Mouse (Mus musculus): Measurements from ENCODE around the gene Ttc32. TPM values are rescaled to one million over a fixed set of nuclear protein-coding genes. Genes with fewer than 3 reads are reported as not detected.

Ttc32 gene
- polyA plus RNA-seq, 1 experiment: 21.3 TPM

DNA sequence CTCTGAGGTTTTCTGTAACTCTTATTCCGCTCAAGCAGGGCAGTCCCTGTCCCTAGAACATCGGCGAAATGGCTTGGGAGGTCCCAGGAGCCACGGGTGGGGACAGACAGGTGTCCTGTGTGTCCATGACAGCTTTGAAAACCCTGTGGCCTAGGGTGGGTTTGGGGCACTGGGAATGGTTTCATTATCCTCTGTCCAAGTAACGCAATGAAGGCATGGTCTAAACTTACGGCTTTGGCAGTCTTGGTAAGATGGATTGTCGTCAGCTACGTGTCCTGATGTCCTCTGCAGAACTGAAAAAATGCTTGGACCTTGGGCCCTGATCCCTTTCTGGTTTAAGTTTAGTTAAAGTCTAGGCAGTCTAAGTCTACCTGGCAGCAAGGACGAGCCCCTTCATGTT lies 30.2 kb downstream of the Ttc32 start:
- Histone ChIP-seq H3K4me3 (ENCODE audit: insufficient read depth, low read depth, low read length) (no peak overlapping the region), H3K27ac (replicated peaks; ENCODE audit: low read depth, low read length) (no peak overlapping the region)

DNA sequence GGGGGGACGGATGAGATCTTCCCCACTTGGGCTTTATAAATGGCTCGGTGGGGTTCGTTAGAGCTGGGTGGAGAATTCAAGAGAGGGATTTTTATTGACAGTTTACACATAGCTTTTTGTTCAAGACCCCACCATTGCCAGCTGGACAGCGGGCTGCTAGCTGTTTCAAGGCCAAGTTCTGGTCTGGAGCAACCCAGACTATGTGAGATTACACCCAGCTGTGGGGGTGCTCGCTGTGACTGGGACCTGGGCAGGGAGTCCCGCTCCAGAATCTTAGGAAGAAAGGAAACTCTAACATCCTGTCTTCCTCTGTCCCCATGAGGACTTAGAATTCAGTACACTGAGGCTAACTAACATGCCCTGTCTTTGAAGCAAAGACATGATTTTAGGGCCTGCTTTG lies 33.8 kb downstream of the Ttc32 start:
- Histone ChIP-seq H3K4me3 (ENCODE audit: insufficient read depth, low read depth, low read length) (no peak overlapping the region), H3K4me1 (ENCODE audit: control insufficient read depth, insufficient read depth, insufficient read length, low read length) (no peaks in the 10 kb centered on the region), H3K27ac (replicated peaks; ENCODE audit: low read depth, low read length) (no peak overlapping the region)

More for the DNA sequence above, 30.2 kb downstream of the Ttc32 start:
- no peaks in the 10 kb centered on the region for H3K4me1 ChIP-seq (ENCODE audit: control insufficient read depth, insufficient read depth, insufficient read length, low read length)

DNA sequence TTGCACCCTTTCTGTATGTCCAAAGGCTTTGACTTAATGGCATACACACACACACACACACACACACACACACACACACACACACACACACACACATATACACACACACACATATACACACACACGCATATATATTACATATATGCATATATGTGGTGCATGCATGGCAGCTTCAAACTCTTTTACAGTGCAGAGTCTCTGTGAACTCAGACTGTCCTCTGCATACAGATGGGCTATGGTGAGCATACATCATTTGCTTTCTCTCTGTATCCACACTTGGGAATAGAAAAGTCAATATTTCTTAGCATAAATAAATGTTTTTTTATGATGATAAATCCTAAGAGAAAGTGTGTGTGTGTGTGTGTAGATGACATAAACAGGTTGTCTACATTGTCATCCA lies 41.3 kb downstream of the Ttc32 start:
- no peak overlapping the region for H3K4me3 ChIP-seq (ENCODE audit: insufficient read depth, low read depth, low read length)
- H3K4me1 ChIP-seq (ENCODE audit: control insufficient read depth, insufficient read depth, insufficient read length, low read length): no peaks in the 10 kb centered on the region
- no peak overlapping the region for H3K27ac ChIP-seq (replicated peaks; ENCODE audit: low read depth, low read length)

DNA sequence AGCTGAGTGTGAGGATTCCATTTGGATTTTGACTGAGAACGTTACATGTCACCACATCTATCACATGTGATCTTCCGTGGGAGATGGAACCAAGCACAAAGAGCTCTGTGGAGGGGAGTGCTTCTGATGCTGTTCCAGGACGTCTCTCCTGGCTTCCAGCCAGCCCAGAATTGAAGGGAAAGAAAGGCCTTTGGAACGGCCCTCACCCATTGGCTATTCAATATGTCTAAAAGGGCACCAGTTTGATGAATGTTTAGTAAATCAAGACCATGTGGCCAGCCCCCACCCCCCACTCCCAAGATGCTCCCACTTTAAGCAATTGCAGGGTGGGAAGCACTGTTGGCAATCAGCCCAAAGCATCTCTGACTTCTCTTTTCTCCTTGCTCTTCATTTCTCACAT lies 41.7 kb downstream of the Ttc32 start:
- Histone ChIP-seq H3K4me3 (ENCODE audit: insufficient read depth, low read depth, low read length) (no peak overlapping the region), H3K4me1 (ENCODE audit: control insufficient read depth, insufficient read depth, insufficient read length, low read length) (no peaks in the 10 kb centered on the region), H3K27ac (replicated peaks; ENCODE audit: low read depth, low read length) (no peak overlapping the region)

DNA sequence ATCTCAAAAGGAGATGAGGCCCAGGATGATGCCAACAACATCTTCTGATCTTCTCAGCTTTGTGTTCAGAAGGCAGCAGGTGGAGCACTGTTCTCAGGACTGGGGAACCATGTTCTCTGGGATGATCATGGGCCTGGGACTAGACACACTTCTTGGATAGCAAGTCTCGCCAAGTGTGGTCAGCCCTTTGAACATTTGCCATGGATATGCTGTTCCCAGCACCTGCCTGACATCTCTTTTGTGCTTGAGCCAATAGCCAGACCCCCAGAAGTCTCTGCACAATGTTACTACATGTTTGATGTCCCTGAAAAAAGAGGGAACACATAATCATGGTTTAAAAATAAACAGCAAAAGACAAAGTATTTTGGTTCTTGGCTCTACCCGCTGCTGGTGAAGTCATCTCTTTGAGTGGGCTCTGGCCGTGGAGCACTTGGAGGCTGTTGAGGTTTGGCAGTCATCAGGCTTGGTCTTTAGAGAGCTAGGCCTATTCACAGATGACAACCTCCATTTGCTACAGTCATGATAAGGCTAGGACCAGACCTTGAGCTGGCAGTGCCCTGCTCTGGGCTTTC lies 47.8 kb downstream of the Ttc32 start:
- H3K27ac ChIP-seq (replicated peaks; ENCODE audit: low read depth, low read length): no peak overlapping the region
- H3K4me3 ChIP-seq (ENCODE audit: insufficient read depth, low read depth, low read length): no peak overlapping the region
- H3K4me1 ChIP-seq (ENCODE audit: control insufficient read depth, insufficient read depth, insufficient read length, low read length): no peaks in the 10 kb centered on the region

DNA sequence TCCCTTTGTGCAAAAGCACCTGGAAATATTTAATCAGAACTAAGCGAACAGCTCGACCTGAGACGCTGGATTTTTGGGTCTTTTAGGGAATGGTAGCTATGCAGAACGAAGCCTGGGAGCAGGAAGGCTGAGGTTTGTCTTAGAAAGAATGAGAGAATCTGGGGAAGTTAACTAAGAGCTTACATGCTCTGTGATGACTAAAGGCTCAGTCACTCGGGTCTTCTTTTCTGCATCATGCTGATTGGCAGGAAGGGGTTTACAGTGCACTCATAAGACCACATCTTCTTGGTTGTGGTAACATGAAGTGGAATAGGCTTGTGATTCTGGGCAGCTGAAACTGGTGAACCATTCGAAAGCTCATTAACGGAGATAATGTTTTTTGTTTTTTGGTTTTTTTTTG lies 60.4 kb downstream of the Ttc32 start:
- Histone ChIP-seq H3K4me1 (ENCODE audit: control insufficient read depth, insufficient read depth, insufficient read length, low read length) (no peaks in the 10 kb centered on the region), H3K27ac (replicated peaks; ENCODE audit: low read depth, low read length) (no peak overlapping the region), H3K4me3 (ENCODE audit: insufficient read depth, low read depth, low read length) (no peak overlapping the region)

Other genes with a start within 250 kb of the Ttc32 start
- 307 and 401 TPM in 2 replicates for gene Laptm4a, start 108.3 kb upstream of the Ttc32 start, polyA plus RNA-seq (2012; ENCODE audit: insufficient read depth, insufficient read length, missing spikeins)
- gene Matn3, start 82.1 kb upstream of the Ttc32 start, polyA plus RNA-seq (2012; ENCODE audit: insufficient read depth, insufficient read length, missing spikeins): not detected in 2 replicates
- gene Wdr35, start 56.1 kb upstream of the Ttc32 start, polyA plus RNA-seq (2012; ENCODE audit: insufficient read depth, insufficient read length, missing spikeins): 3.1 and 5.9 TPM in 2 replicates